Mouse (Mus musculus) embryonic fibroblast, embryonic 13.5 days (primary cell): ENCODE measurements around the gene Basp1.

ENCODE experiments used
- CTCF ChIP-seq: IDR thresholded peaks from 2 replicates; pipeline ENCODE4 v1.5.1; 2011; ENCODE audit warnings: mild to moderate bottlenecking, control low read depth, low read length, moderate library complexity, borderline replicate concordance; ENCODE audit not compliant: insufficient read depth
- POLR2A ChIP-seq: IDR thresholded peaks from 2 replicates; pipeline ENCODE4 v1.6.1; 2011; ENCODE audit warnings: low read depth, mild to moderate bottlenecking, control low read depth, low read length, moderate library complexity

DNA sequence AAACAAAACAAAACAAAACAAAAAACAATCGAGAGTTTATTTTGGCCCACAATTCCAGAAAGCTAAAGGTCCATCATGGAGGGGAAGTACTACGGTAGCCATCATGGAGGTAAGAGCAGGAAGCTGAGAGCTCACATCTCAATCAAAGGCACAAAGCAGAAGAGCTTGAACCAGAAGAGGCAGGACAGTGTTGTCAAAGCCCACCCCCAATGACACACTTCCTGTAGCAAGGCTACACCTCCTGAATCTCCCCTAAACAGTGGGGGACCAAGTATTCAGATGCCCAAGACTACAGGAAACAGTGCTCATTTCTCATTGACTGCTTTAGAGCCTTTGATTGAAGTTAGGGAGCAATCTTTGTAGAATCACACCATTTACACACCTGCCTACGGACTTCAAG is 99.1 kb downstream of the Basp1 start:
- TF ChIP-seq CTCF, result no peak
- no peak for TF ChIP-seq POLR2A
